Mouse (Mus musculus) myocyte (in vitro differentiated cells): ENCODE data around the gene Atp6v0d1.

ENCODE experiments used
- MAX ChIP-seq: IDR thresholded peaks from one replicate; pipeline ENCODE4 v1.6.1; 2011; ENCODE audit warnings: low read depth, mild to moderate bottlenecking, control low read depth
- MYOD1 ChIP-seq, 3 experiments: IDR thresholded peaks; one replicate each; pipeline ENCODE4 v1.6.1; 2011; ENCODE audit warnings: control low read depth in 2 of 3, low read depth in 2 of 3, mild to moderate bottlenecking in 2 of 3, moderate library complexity in 1 of 3; ENCODE audit not compliant: insufficient read length in 2 of 3, control insufficient read depth in 1 of 3
- POLR2A ChIP-seq: IDR thresholded peaks from one replicate; pipeline ENCODE4 v1.6.1; 2011; ENCODE audit warnings: low read depth, mild to moderate bottlenecking, control low read depth, moderate library complexity; ENCODE audit not compliant: insufficient read length
- REST ChIP-seq: IDR thresholded peaks from one replicate; pipeline ENCODE4 v1.6.1; 2011; ENCODE audit warnings: mild to moderate bottlenecking, control low read depth, moderate library complexity; ENCODE audit not compliant: insufficient read depth, insufficient read length
- USF1 ChIP-seq: IDR thresholded peaks from one replicate; pipeline ENCODE4 v1.6.1; 2011; ENCODE audit warnings: low read depth, mild to moderate bottlenecking, control low read depth, moderate library complexity

DNA sequence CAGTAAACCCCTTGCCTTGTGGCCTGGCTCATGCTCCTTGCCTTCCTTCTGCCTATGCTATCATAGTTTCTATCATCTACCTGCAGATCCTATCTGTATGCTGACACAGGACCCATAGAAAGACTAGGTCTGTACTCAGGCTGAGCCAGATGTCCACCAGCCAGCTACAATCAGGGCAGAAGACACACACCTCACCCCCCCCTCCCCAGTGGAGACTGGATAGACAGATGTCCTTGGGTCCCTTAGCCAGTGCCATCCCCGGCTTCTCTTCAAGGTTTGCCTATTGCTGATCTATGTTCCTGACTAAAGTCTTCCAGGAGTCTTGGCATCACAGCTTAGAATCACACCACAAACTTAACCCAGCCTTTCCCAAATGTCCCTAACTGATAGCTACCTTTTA, 37.6 kb downstream of the Atp6v0d1 start:
- TF ChIP-seq POLR2A (no peak), REST (no peak), MYOD1 (IDR thresholded peaks at IDR 0.05; ENCODE audit: control insufficient read depth in 1 of 3, insufficient read length in 2 of 3, low read depth in 2 of 3) (no peak), MAX (no peak), USF1 (no peak)
